Mouse (Mus musculus) skeletal muscle tissue, postnatal 0 days (tissue): ENCODE data around the gene Olfr551. TPM values are rescaled to one million over a fixed set of nuclear protein-coding genes. Genes with fewer than 3 reads are reported as not detected.

Experiments
- polyA plus RNA-seq: library from polyadenylated mRNA; unstranded; fragments of >200 nt; fragmentation: Nextera tagmentation; extraction: Ambion mirVana; gene quantifications from 2 replicates; pipeline ENCODE4 v1.2.1, GENCODE M21; 2015

Gene Olfr551
- not detected in 2 replicates for polyA plus RNA-seq

DNA sequence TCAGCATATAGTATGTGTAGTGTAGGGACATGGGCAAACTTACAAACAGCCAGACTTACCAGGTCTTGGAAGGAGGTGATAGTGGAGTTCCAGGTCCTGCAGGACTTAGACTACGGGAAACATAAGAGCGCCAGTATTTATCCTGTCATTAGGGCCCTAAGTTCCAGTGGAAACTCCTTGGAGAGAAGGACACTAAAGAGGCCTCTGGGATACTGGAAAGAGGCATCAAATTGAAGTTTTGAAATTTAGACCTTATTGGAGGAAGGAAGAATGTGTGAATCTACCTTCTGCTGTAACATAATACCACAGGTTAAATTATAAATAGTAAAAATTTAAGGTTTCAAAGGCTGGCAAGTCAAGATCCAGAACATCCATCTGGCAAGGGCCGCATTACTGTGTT lies at the start of gene Olfr551:
Olfr551 (minus strand) TSS at position 101 of the 400 bp plus-strand sequence.

DNA sequence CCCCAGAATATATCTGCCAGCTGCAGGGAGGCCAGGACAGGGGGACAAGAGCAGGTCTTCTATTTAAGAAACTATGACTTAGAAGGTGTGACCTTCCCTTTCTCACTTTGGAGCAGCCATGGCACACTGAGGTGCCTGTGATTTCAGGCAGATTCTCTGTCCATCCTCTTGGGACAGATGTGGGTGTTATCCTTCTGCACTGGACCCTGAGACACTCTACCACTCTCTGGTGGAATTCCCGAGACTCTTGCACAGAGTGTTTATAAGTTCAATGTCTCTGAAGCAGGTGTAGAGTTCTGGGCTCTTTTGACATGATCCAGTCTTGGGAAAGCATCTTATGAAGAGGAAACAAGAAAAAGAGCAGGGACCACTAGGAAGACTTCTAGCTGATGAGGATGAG lies 46.4 kb upstream of the Olfr551 start, which contains the start of gene Olfr554:
Olfr554 (plus strand) TSS at position 301 of the 400 bp plus-strand sequence.

DNA sequence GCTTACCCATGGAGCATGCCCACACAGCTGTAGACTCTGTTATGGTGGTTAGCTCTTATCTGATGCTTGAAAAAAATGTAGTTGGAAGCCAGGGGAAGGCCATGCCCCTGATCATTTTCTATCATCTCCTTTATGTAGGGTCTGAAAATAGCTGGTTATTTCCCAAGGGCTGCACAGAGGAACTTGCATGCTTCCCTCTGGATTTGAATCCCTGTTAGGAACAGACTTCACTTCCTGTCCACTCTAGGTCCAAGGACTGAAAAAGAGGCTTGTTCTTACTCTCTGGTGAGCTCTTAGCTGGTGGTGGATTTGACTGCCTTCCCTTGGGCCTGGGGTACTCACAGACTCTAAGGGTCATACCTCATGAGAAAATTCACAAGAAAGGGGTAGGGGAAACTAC lies 26.4 kb upstream of the Olfr551 start, which contains the start of gene Olfr553:
Olfr553 (minus strand) TSS at position 101 of the 400 bp plus-strand sequence.

DNA sequence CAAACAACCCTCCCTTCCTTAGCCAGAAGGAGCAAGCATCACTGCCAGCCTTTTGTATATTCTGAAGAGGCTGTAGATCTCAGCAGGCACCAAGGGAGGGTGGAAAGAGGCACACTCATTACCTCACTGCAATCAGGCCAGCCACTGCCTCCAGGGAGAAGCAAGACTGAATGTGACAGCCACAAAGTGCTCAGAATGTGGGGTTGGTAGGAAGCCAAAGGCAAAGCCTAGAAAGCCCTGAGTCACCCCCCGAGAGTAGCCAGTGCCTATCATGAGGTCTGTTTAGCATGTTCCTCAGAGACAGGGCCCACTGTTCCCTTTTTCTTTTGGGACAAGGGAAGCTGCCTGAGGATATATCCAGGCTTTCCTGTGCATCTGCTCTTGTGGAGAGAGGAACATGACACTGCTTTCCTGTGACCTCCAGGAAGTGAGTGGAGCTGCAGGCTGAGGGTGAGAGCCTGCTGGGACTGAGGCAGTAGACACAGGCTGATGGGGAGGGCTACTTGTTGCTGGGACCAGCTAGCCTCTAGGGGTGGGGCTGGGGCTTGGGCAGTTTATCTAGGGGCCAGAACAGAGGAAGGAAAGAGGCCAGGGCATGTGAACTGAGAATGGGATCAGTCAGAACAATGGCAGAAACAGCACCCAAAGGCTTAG lies 5.8 kb upstream of the Olfr551 start, which contains the start of gene Olfr552:
Olfr552 (plus strand) TSS at position 393 of the 654 bp plus-strand sequence.

DNA sequence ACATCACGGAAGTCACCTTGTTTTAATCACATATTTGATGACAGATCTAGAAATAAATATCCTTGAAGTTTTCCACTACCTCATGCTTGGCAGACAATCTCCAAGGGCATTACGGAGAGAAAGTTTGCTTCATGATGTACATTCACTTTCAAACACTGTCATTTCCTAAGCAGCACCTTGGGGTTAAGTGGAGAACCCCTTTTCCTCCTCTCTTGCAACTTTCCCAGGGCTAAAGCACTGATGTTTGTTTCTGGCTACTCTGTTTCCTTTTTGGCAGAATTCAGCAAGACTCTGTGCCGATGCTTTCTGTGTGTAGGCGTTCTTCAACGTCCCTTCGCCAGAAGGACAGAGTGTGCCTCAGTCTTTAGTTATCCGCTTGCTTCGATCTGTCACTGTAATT lies 20.5 kb downstream of the Olfr551 start, which contains the start of gene Olfr550:
Olfr550 (plus strand) TSS at position 301 of the 400 bp plus-strand sequence.

DNA sequence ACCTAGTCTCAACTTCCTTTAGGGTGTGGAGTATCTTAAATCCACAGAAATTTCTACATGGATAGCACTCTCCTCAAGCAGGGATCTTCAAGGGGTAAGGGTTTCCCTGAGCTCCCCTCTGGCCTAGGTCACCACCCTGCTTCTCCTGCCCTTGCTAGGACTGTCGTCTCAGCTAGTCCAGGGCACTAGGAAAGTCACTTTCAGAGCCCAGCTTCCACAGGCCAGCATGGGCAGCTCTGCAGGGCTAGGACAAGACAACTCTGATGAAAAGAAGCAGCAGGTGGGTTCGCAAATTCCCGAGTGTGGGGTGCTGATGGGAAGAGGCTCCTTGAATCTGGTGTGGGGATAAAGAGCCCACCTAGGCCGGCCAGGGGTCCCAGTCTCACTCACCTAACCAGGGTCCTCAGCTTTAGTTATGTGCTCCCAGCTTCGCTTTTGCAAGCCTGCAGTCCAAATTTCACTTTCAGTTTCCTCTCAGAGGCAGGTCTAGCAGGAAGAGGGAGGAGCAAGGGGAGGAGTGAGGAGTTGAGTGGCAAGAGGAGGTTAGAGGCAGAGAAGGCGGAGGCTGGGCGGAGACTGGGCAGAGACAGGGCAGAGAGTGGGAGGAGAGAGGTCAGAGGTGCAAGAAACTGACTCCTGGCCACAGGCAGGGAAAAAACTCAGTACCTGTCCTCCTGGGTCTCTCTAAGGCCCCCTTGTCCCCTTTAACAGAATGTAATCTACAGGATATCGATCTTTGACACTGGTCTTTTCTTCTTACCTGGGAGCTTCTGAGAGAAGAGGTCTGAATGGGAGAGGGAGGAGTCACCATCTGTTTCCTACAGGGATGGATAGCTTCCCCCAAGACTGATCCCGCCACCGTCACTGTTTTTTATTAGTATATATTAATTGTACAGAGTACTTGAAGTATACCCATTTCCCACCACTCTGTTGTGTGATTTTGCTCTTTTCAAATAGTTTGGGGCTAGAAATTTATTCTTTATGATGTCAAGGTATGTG lies 26.4 kb downstream of the Olfr551 start, which contains the start of gene Trim21:
Trim21 (minus strand) TSS at position 488 of the 999 bp plus-strand sequence.

DNA sequence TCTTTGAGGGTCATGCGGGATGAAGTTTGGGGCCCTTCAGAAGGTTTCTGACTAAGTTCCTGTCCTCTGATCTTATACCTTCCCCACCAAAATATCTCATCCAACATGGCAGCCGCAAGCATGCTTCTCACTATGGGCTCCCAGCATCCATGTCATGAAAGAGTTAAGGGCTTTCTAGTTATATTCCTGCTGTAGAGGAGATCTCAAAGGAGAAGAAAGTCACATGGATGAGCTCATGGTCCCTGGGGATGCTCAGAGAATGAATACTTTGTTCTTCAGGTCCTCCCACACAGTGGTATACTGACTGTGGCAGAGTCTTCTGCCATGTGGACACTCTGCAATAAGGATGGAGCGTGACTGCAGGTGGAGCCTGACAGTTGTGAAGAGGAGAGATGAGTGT lies 42.1 kb downstream of the Olfr551 start, which contains the start of gene Olfr549:
Olfr549 (plus strand) TSS at position 301 of the 400 bp plus-strand sequence.

DNA sequence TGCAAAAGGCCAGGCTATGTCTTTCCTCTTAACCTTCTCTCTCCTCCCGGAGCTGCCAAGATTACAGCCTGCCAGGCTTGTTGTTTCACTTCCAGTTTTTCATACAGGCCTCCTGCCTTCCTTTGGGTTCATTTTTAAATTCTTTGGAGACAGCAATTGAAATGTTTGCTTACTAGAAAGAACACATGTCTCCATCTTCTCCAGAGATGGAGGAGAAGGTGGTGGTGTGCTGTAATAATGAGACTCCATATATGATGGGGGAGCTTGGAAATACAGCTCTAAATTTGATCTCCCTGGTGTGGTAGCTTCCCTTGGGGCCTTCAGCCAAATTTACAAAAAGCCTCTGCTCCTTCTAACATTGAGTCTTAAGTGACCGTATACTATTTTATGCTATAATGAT lies 51.1 kb downstream of the Olfr551 start, which contains the start of gene Olfr548-ps1:
Olfr548-ps1 (plus strand) TSS at position 301 of the 400 bp plus-strand sequence.

DNA sequence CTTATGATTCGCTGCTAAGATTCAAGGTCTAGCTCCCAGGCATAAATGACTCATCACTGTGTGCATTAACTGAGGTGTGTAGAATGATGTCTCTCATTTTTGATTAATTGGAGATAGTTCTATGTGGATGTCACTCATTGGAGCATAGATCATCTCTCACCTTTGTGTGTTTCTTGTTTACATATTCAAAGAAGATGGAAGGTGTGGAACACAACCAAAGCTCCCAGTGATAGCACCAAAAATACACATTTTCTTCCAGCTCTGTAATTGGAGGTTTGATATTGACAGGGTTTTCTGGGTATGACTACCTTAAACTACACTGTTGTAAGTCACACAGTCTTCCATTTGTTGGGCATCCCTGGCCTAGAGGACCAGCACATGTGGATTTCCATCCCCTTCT lies 57.2 kb downstream of the Olfr551 start, which contains the start of gene Olfr547:
Olfr547 (plus strand) TSS at position 301 of the 400 bp plus-strand sequence.

Other genes starting within 250 kb of the Olfr551 start
- 24.6 and 28.1 TPM in 2 replicates for gene Rrm1, start 150.2 kb downstream of the Olfr551 start, polyA plus RNA-seq
- gene Olfr543, start 110.2 kb downstream of the Olfr551 start, polyA plus RNA-seq: 0.09 and 0.17 TPM in 2 replicates
- 0.05 TPM in 1 of 2 replicates, not detected in the other for gene Olfr544, start 103.6 kb downstream of the Olfr551 start, polyA plus RNA-seq
- not detected in 2 replicates for gene Olfr545, start 92.3 kb downstream of the Olfr551 start, polyA plus RNA-seq
- gene Olfr547, start 57.1 kb downstream of the Olfr551 start, polyA plus RNA-seq: not detected in 2 replicates
- gene Olfr548-ps1, start 51.0 kb downstream of the Olfr551 start, polyA plus RNA-seq: not detected in 2 replicates
- not detected in 2 replicates for gene Olfr549, start 42.0 kb downstream of the Olfr551 start, polyA plus RNA-seq
- gene Trim21, start 26.4 kb downstream of the Olfr551 start, polyA plus RNA-seq: 0.17 and 0.50 TPM in 2 replicates
- not detected in 2 replicates for gene Olfr550, start 20.4 kb downstream of the Olfr551 start, polyA plus RNA-seq
- not detected in 2 replicates for gene Olfr552, start 5.9 kb upstream of the Olfr551 start, polyA plus RNA-seq
- not detected in 2 replicates for gene Olfr553, start 26.3 kb upstream of the Olfr551 start, polyA plus RNA-seq
- not detected in 2 replicates for gene Olfr554, start 46.5 kb upstream of the Olfr551 start, polyA plus RNA-seq
- gene Olfr555, start 66.9 kb upstream of the Olfr551 start, polyA plus RNA-seq: not detected in 2 replicates
- gene Olfr556, start 73.0 kb upstream of the Olfr551 start, polyA plus RNA-seq: not detected in 2 replicates
- 5.8 and 6.5 TPM in 2 replicates for gene Trim68, start 95.4 kb upstream of the Olfr551 start, polyA plus RNA-seq
- gene Olfr557, start 104.0 kb upstream of the Olfr551 start, polyA plus RNA-seq: not detected in 2 replicates
- gene Olfr558, start 110.3 kb upstream of the Olfr551 start, polyA plus RNA-seq: 3.7 and 3.8 TPM in 2 replicates
- gene Olfr33, start 127.2 kb upstream of the Olfr551 start, polyA plus RNA-seq: not detected in 2 replicates
- not detected in 2 replicates for gene Olfr559, start 135.6 kb upstream of the Olfr551 start, polyA plus RNA-seq
- gene Olfr560, start 167.5 kb upstream of the Olfr551 start, polyA plus RNA-seq: not detected in 2 replicates
- 0.90 and 0.95 TPM in 2 replicates for gene Olfr78, start 167.6 kb upstream of the Olfr551 start, polyA plus RNA-seq
- 0.09 and 0.23 TPM in 2 replicates for gene Olfr561, start 179.3 kb upstream of the Olfr551 start, polyA plus RNA-seq
- gene Olfr564, start 211.6 kb upstream of the Olfr551 start, polyA plus RNA-seq: not detected in 2 replicates